Comparison of ENCODE assay signal across 31 mouse cellular contexts in the genomic region with DNA sequence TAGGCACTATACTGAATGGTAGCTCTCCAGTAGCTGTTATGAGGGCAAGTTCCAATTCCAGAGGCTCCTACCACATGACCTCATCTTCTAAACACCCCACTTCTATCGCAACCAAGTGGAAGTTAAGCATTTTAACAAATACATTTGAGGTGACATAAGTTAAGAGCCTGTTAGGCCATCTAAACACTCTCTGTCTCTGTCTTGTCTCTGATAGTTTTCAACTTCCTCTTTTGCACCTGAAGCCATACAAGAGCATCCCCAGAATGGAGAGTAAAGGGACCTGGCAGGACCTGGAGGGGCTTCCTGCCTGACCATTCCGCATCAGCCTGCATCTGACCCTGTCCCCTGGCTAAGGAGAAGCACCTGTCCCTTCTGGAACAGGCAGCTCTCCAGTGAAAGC. TPM values are rescaled to one million over a fixed set of nuclear protein-coding genes. Genes with fewer than 3 reads are reported as not detected.
A peak's percentile ranks its signal among the peaks of the same experiment; 100 is the strongest.
DNase-seq lines count a peak whose midpoint lies in the region; ATAC-seq and TF ChIP-seq lines count a peak whose summit lies in the region.
"Had no signal": no experiment of that assay in that cellular context is flagged by ENCODE, and none has a peak within 500 bp of the region (broad histone marks: within the 10 kb centered on the region; RNA-seq: fewer than 3 reads in every experiment).

No protein-coding gene starts in this region.

- ATAC-seq in liver, embryonic 11.5 days (replicated peaks; ENCODE audit: low FRiP score): no peak
- no peak for ATAC-seq in liver, postnatal 0 days
- no peak for ATAC-seq in liver, embryonic 16.5 days (ENCODE audit: low read depth)
- ATAC-seq: lung, postnatal 0 days; midbrain, embryonic 13.5 days had no signal

- no peaks in the 10 kb centered on the region for H3K36me3 ChIP-seq in heart, embryonic 10.5 days
- no peaks in the 10 kb centered on the region for H3K36me3 ChIP-seq in liver, embryonic 11.5 days (ENCODE audit: control insufficient read depth, insufficient read depth, low read length)
- H3K36me3 ChIP-seq in liver, postnatal 0 days (replicated peaks; ENCODE audit: insufficient read depth, low read length): no peaks in the 10 kb centered on the region
- H3K36me3 ChIP-seq in liver, embryonic 16.5 days (ENCODE audit: control insufficient read depth, insufficient read depth): no peaks in the 10 kb centered on the region
- H3K36me3 ChIP-seq: embryonic facial prominence, embryonic 10.5 days; embryonic facial prominence, embryonic 15.5 days; forebrain, embryonic 12.5 days; heart, embryonic 15.5 days; hindbrain, embryonic 15.5 days; limb, embryonic 12.5 days; midbrain, embryonic 13.5 days had no signal

- no peak overlapping the region for H3K9ac ChIP-seq in liver, embryonic 11.5 days (ENCODE audit: low read depth, low read length)
- H3K9ac ChIP-seq in liver, postnatal 0 days (replicated peaks): no peak overlapping the region
- 0 out of 2 replicates have a peak overlapping the region, but pooled peaks have one; percentile 3 for H3K9ac ChIP-seq in liver, embryonic 16.5 days (ENCODE audit: low read depth, low read length)
- H3K9ac ChIP-seq: embryonic facial prominence, embryonic 15.5 days; forebrain, embryonic 12.5 days; heart, embryonic 15.5 days; hindbrain, embryonic 15.5 days; limb, embryonic 12.5 days; midbrain, embryonic 13.5 days had no signal

- no peak for TF ChIP-seq EP300 in liver, postnatal 0 days (IDR thresholded peaks at IDR 0.05; ENCODE audit: low read depth)

- H3K27ac ChIP-seq in heart, embryonic 10.5 days: peak overlapping the region; percentile 74; the same call in 1 of the 2 replicates
- peak overlapping the region; percentile 92; the same call in 1 of the 2 replicates for H3K27ac ChIP-seq in liver, embryonic 11.5 days (ENCODE audit: low read depth, low read length)
- H3K27ac ChIP-seq in liver, postnatal 0 days (ENCODE audit: low read depth): no peak overlapping the region
- peak overlapping the region; percentile 86 for H3K27ac ChIP-seq in liver, embryonic 16.5 days (ENCODE audit: low read length)
- H3K27ac ChIP-seq: embryonic facial prominence, embryonic 15.5 days; forebrain, embryonic 12.5 days; heart, embryonic 15.5 days; hindbrain, embryonic 15.5 days; layer of hippocampus, adult 2 months; left cerebral cortex, adult 2 months; limb, embryonic 12.5 days; midbrain, embryonic 13.5 days; stomach, postnatal 0 days had no signal

- TF ChIP-seq CTCF in liver, postnatal 0 days (IDR thresholded peaks at IDR 0.05; ENCODE audit: low read depth): no peak

- 0 out of 2 replicates have a peak, but pooled peaks cover 2% of the 10 kb centered on the region for H3K27me3 ChIP-seq in heart, embryonic 10.5 days (ENCODE audit: insufficient read depth, poor library complexity, severe bottlenecking)
- no peaks in the 10 kb centered on the region for H3K27me3 ChIP-seq in liver, embryonic 11.5 days (replicated peaks; ENCODE audit: control insufficient read depth, insufficient read depth, low read length)
- no peaks in the 10 kb centered on the region for H3K27me3 ChIP-seq in liver, postnatal 0 days (ENCODE audit: insufficient read depth, low read length)
- no peaks in the 10 kb centered on the region for H3K27me3 ChIP-seq in liver, embryonic 16.5 days (ENCODE audit: control insufficient read depth, insufficient read depth, low read depth, low read length)
- H3K27me3 ChIP-seq: forebrain, embryonic 12.5 days; heart, embryonic 15.5 days; hindbrain, embryonic 15.5 days; limb, embryonic 12.5 days; megakaryocyte, embryonic 14.5 days; midbrain, embryonic 13.5 days had no signal

- H3K4me3 ChIP-seq in heart, embryonic 10.5 days: no peak overlapping the region
- no peak overlapping the region for H3K4me3 ChIP-seq in liver, embryonic 11.5 days (ENCODE audit: low read depth, low read length)
- H3K4me3 ChIP-seq in liver, postnatal 0 days (ENCODE audit: low read depth, low read length): no peak overlapping the region
- H3K4me3 ChIP-seq in liver, embryonic 16.5 days (ENCODE audit: low read depth, low read length): no peak overlapping the region
- H3K4me3 ChIP-seq: embryonic facial prominence, embryonic 10.5 days; embryonic facial prominence, embryonic 15.5 days; forebrain, embryonic 12.5 days; heart, embryonic 15.5 days; hindbrain, embryonic 15.5 days; layer of hippocampus, adult 2 months; left cerebral cortex, adult 2 months; limb, embryonic 12.5 days; megakaryocyte, embryonic 14.5 days; midbrain, embryonic 13.5 days had no signal

- no peaks in the 10 kb centered on the region for H3K9me3 ChIP-seq in heart, embryonic 10.5 days
- no peaks in the 10 kb centered on the region for H3K9me3 ChIP-seq in liver, embryonic 11.5 days (ENCODE audit: control insufficient read depth, low read length)
- no peaks in the 10 kb centered on the region for H3K9me3 ChIP-seq in liver, postnatal 0 days (ENCODE audit: low read length)
- H3K9me3 ChIP-seq in liver, embryonic 16.5 days (replicated peaks; ENCODE audit: control insufficient read depth, low read length): no peaks in the 10 kb centered on the region
- H3K9me3 ChIP-seq: embryonic facial prominence, embryonic 10.5 days; embryonic facial prominence, embryonic 15.5 days; forebrain, embryonic 12.5 days; heart, embryonic 15.5 days; hindbrain, embryonic 15.5 days; limb, embryonic 12.5 days; megakaryocyte, embryonic 14.5 days; midbrain, embryonic 13.5 days had no signal

- WGBS in heart, embryonic 10.5 days: 58% methylated on average over 2 of the region's 2 CpGs
- WGBS in liver, embryonic 11.5 days: 66% methylated on average over 2 of the region's 2 CpGs
- WGBS in liver, postnatal 0 days (ENCODE audit: insufficient replicate concordance): 60% methylated on average over 2 of the region's 2 CpGs
- 48% methylated on average over 2 of the region's 2 CpGs for WGBS in liver, embryonic 16.5 days (ENCODE audit: insufficient replicate concordance)

- peak overlapping the region; percentile 64; the same call in 1 of the 2 replicates for H3K4me2 ChIP-seq in liver, embryonic 11.5 days
- H3K4me2 ChIP-seq in liver, postnatal 0 days (ENCODE audit: low read depth, low read length): no peak overlapping the region
- 0 out of 2 replicates have a peak overlapping the region, but pooled peaks have one; percentile 56 for H3K4me2 ChIP-seq in liver, embryonic 16.5 days (ENCODE audit: low read depth, low read length)
- H3K4me2 ChIP-seq: embryonic facial prominence, embryonic 15.5 days; forebrain, embryonic 12.5 days; heart, embryonic 15.5 days; hindbrain, embryonic 15.5 days; limb, embryonic 12.5 days; midbrain, embryonic 13.5 days had no signal

- H3K4me1 ChIP-seq in heart, embryonic 10.5 days: peaks cover 21% of the 10 kb centered on the region
- H3K4me1 ChIP-seq in liver, embryonic 11.5 days (replicated peaks; ENCODE audit: control insufficient read depth, insufficient read depth, low read length): peaks cover 26% of the 10 kb centered on the region
- H3K4me1 ChIP-seq in liver, postnatal 0 days (ENCODE audit: insufficient read depth): peaks cover 33% of the 10 kb centered on the region
- peaks cover 61% of the 10 kb centered on the region for H3K4me1 ChIP-seq in liver, embryonic 16.5 days (ENCODE audit: control insufficient read depth, low read depth, low read length)
- H3K4me1 ChIP-seq: embryonic facial prominence, embryonic 10.5 days; embryonic facial prominence, embryonic 15.5 days; forebrain, embryonic 12.5 days; hindbrain, embryonic 15.5 days; limb, embryonic 12.5 days; midbrain, embryonic 13.5 days had no signal

- DNase-seq in heart, embryonic 10.5 days (ENCODE audit: low spot score): no peak
- DNase-seq in heart, adult 8-10 months (ENCODE audit: low spot score): no peak
- DNase-seq in liver, embryonic 11.5 days (ENCODE audit: low spot score): no peak
- no peak for DNase-seq in liver, postnatal 0 days
- peak; percentile 56 for DNase-seq in MEL-GATA-1-ER (ENCODE audit: extremely low read depth, low read depth)
- DNase-seq in MN1 (ENCODE audit: low spot score): no peak
- DNase-seq: adrenal gland, adult 8-10 months; cerebellum, adult 2 months; cerebellum, postnatal 14 days; gastrocnemius, postnatal 10 days; kidney, adult 18-20 months; kidney, postnatal 36 days; lung, adult 18-20 months; lung, postnatal 4 days; retina, postnatal 1 day; right cerebral cortex, postnatal 25 days; thymus, adult 18-20 months; thymus, postnatal 36 days had no signal

RNA-seq across cellular contexts. Expression of a gene that starts 36.2 kb away (rescaled TPM):
- 41.6 and 41.8 TPM in 2 replicates for polyA plus RNA-seq in heart, embryonic 10.5 days (2016; fragmentation: Nextera tagmentation; extraction: Ambion mirVana)
- 10 to 100 TPM in 2 of 4 experiments, 1 to 10 TPM in 2; 7.6 to 13.2 (median 10.0) TPM for total RNA-seq in heart, adult 8-10 months (2022)
- 69.5 and 71.8 TPM in 2 replicates for polyA plus RNA-seq in liver, embryonic 11.5 days (2014; fragmentation: Nextera tagmentation; extraction: Ambion mirVana)
- polyA plus RNA-seq in liver, postnatal 0 days (2015; fragmentation: Nextera tagmentation; extraction: Ambion mirVana): 20.2 and 24.9 TPM in 2 replicates
- polyA plus RNA-seq in liver, embryonic 16.5 days (2015; fragmentation: Nextera tagmentation; extraction: Ambion mirVana): 39.4 and 39.6 TPM in 2 replicates
